Mouse (Mus musculus) megakaryocyte, embryonic 14.5 days (primary cell): ENCODE measurements around the gene Csnk1e. TPM values are rescaled to one million over a fixed set of nuclear protein-coding genes. Genes with fewer than 3 reads are reported as not detected.

Source experiments
- H3K27me3 ChIP-seq: replicated peaks from 2 replicates; pipeline ENCODE3; 2012; ENCODE audit warnings: inconsistent platforms
- H3K36me3 ChIP-seq: replicated peaks from 2 replicates; pipeline ENCODE3; 2012; ENCODE audit warnings: low read length, inconsistent platforms, mixed read lengths
- H3K4me1 ChIP-seq: 2 replicates; pipeline ENCODE4 v1.6.1; 2012; ENCODE audit warnings: inconsistent platforms
- H3K4me3 ChIP-seq: replicated peaks from 2 replicates; pipeline ENCODE3; 2012; ENCODE audit warnings: moderate library complexity, mild to moderate bottlenecking, inconsistent platforms
- H3K9me3 ChIP-seq: 2 replicates; pipeline ENCODE4 v1.6.1; 2012; ENCODE audit warnings: inconsistent platforms
- FLI1 ChIP-seq: IDR thresholded peaks from 2 replicates; pipeline ENCODE4 v1.6.1; 2012; ENCODE audit warnings: low read length, inconsistent platforms, mixed read lengths
- GATA1 ChIP-seq: IDR thresholded peaks from 3 replicates; pipeline ENCODE4 v1.6.1; 2012; ENCODE audit warnings: mixed read lengths, low read length, inconsistent platforms, borderline replicate concordance
- polyA plus RNA-seq: library from polyadenylated mRNA; stranded (reverse); fragments of >175 nt; gene quantifications from 2 replicates; pipeline ENCODE4 v1.2.3, GENCODE M21; 2012; ENCODE audit warnings: low replicate concordance; ENCODE audit not compliant: insufficient read depth

The Csnk1e gene
- polyA plus RNA-seq, 1 experiment, result 77.4 TPM

DNA sequence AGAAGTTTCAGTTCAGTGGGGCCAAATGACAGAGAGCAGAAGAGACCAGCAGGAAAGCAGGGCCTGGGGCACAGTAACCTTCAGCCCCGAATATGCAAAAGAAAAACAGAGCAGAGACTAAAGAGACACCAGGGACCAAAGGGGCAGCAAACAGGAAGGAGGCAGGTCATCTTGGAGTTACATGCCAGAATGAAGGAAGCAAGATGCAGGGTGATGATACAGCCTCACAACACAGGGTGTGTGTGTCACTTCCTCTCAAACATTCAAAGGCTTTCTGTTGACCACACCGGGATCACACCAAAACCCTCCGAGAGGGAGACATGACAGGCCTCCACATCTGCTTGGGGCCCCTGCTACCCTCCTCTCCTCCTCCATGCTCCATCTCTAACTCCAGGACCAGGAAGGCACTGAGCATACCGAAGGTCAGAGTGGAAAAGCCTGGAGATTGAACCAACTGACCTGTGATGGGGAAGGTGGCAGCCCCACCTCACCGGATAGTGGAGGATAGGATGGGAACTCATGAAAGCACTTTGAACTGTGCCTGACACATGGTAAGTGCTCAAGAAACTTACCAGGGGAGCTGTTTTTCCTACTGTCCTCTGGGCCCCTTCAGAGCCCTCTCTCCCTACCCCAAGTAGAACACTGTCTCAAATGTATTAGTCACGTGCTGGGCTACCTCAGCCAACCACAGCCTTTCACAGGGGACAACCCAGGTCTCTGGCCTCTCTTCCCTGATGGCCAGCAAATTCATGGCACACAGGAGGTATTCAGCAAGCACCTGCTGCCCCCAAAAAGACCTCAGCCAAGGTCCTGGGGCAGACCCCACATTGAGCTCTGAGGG lies 55.0 kb downstream of the Csnk1e start:
- Histone ChIP-seq H3K36me3 (peaks cover 21% of the 10 kb centered on the region), H3K4me3 (peak overlapping the region; percentile 86), H3K9me3 (no peaks in the 10 kb centered on the region), H3K27me3 (peaks cover 6% of the 10 kb centered on the region), H3K4me1 (peaks cover 88% of the 10 kb centered on the region)
- TF ChIP-seq GATA1 (peak; percentile 73; the same call in 2 of the 3 replicates), FLI1 (no peak)

DNA sequence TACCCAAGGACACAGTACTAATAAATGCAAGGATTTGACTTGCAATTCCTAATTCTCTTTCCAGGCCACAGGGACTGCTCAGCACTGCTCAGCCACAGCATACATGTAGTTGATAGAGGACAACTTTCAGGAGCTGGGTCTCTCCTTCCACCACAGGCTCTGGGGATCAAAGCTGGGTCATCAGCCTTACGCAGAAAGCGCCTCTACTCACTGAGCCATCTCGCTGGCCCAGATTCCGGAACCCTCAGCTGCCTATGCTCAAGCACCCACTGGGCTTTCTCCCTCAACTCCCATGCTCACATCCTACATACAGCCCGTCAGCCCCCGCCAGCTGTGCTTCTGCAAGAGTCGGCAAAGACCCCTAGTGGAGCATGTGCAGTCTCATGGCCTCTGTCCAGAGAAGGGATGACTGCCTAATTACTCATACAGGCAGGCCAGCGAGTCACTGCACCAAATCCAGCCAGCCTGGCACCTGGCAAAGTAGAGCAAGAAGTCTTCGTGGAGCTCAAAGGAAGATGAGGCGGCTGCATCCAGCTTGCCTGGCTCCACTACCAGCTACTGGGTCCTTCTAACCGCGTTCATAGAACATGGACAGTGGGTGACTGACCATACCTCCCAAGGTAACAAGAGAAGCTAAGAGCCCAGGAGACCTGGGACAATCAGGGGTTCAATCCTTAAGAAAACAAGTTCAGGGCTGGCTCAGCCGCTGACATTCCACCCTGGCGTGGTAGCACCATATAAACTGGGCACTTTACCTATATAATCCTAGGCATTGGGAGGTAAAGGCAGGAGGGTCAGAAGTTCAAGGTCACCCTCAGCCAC lies 55.9 kb downstream of the Csnk1e start:
- no peaks in the 10 kb centered on the region for H3K9me3 ChIP-seq
- peaks cover 6% of the 10 kb centered on the region for H3K27me3 ChIP-seq
- no peak for TF ChIP-seq FLI1
- peaks cover 90% of the 10 kb centered on the region for H3K4me1 ChIP-seq
- H3K4me3 ChIP-seq, result peak overlapping the region; percentile 11
- H3K36me3 ChIP-seq, result peaks cover 26% of the 10 kb centered on the region

GRCm38 (mm10) chr15:79396736-79397135 lies 58.6 kb downstream of the Csnk1e start:
- Histone ChIP-seq H3K36me3 (peaks cover 50% of the 10 kb centered on the region), H3K4me1 (peaks cover 97% of the 10 kb centered on the region), H3K4me3 (peak overlapping the region; percentile 86), H3K9me3 (no peaks in the 10 kb centered on the region), H3K27me3 (no peaks in the 10 kb centered on the region)
- no peak for TF ChIP-seq FLI1
- TF ChIP-seq GATA1, result no peak

GRCm38 (mm10) chr15:79395281-79395680 lies 60.1 kb downstream of the Csnk1e start:
- Histone ChIP-seq H3K4me1 (peaks cover 97% of the 10 kb centered on the region), H3K9me3 (no peaks in the 10 kb centered on the region), H3K4me3 (no peak overlapping the region), H3K36me3 (peaks cover 63% of the 10 kb centered on the region), H3K27me3 (no peaks in the 10 kb centered on the region)
- no peak for TF ChIP-seq GATA1
- TF ChIP-seq FLI1, result no peak

DNA sequence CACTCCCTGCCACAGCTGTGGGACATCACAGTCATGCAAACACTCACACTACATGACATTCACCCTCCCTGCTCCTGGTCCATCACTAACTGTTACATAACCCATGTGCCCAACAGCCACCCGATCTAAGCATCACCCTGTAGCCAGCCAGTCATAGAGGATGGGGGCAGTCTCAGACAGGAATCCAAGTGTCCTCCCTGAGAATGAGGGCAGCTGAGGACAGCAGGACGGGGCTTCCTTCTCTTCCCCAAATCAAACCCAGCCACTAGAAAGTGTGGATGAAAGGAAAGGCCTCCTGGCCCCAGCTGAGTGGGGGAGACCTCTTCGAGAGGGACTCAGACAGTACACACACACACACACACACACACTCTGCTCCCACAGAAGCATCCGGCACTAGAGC lies 60.5 kb downstream of the Csnk1e start:
- TF ChIP-seq GATA1 (no peak), FLI1 (no peak)
- H3K36me3 ChIP-seq, result peaks cover 67% of the 10 kb centered on the region
- no peaks in the 10 kb centered on the region for H3K9me3 ChIP-seq
- H3K27me3 ChIP-seq, result no peaks in the 10 kb centered on the region
- peak overlapping the region; percentile 21 for H3K4me3 ChIP-seq
- peaks cover 97% of the 10 kb centered on the region for H3K4me1 ChIP-seq

DNA sequence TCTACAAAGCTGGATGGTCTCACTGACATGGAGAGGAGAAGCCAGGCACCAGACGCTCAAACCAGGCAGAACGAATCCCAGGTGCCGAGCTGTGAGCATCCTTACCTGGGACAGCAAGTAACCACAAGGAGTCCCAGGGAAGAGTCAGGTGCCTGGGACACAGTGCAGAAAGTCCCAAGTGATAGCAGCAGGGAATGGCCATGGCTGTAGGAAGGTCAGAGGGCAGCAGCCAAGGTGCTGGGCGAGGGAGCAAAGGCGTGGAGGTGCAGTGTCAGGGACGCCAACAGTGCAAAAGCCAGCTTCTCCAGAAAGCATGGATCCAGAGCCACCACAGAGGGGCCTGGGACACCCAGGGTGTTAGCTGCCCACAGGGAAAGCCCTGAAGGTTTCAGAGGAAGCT lies 62.3 kb downstream of the Csnk1e start:
- H3K27me3 ChIP-seq, result no peaks in the 10 kb centered on the region
- H3K4me3 ChIP-seq, result peak overlapping the region; percentile 14
- peaks cover 96% of the 10 kb centered on the region for H3K4me1 ChIP-seq
- no peaks in the 10 kb centered on the region for H3K9me3 ChIP-seq
- TF ChIP-seq GATA1, result no peak
- TF ChIP-seq FLI1, result no peak
- peaks cover 67% of the 10 kb centered on the region for H3K36me3 ChIP-seq

DNA sequence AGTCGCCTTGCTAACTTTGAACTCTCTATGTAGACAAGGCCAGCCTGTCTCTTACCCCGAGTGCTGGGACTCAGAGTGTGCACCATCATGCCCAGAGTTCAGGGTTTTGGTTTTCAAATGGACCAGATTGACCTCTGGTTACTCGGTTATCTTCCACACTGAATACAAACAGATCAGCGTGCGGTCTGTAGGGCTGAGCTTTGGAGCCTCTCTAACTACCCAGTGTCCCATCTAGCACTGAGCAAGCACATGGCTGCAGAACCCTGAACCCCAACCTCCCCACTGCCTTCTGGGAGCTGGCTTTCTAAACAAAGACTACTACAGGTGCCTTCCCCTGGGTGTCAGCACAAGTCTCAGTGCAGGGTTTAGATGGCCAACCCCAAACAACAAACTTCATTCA lies 62.8 kb downstream of the Csnk1e start:
- Histone ChIP-seq H3K27me3 (no peaks in the 10 kb centered on the region), H3K9me3 (no peaks in the 10 kb centered on the region), H3K4me1 (peaks cover 99% of the 10 kb centered on the region), H3K36me3 (peaks cover 65% of the 10 kb centered on the region), H3K4me3 (no peak overlapping the region)
- TF ChIP-seq GATA1 (no peak), FLI1 (no peak)

DNA sequence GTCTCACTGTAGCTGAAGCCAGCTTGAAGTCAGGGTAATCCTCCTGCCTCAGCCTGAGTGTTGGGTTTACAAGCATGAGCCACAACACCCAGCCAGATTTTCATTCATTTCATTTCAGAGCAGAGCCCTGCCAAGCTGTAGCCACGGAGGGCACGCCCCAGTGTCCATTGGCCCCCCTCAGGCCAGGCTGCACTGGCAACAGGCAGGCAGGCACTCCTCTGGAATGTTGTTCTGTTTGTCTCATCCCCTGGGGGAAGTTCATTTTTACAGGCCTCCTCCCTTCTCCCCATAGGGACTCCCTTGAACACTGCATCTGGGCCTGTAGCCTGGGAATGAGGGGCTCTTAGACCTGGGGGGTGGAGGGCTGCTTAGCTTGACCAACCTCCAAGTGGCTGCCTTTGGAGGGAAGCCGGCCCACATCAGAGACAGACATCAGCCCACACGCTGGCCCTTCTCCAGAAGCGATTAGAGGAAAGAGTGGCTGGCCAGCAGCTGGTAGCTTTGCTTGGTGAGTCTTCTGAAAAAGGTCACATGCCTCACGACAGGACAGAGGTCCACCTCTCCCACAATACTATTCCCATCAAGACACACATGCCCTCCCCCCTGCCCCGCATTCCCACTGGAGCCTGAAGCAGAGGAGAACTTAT lies 63.8 kb downstream of the Csnk1e start:
- TF ChIP-seq GATA1 (no peak), FLI1 (no peak)
- peaks cover 68% of the 10 kb centered on the region for H3K36me3 ChIP-seq
- no peaks in the 10 kb centered on the region for H3K27me3 ChIP-seq
- H3K4me1 ChIP-seq, result peaks cover 96% of the 10 kb centered on the region
- no peak overlapping the region for H3K4me3 ChIP-seq
- H3K9me3 ChIP-seq, result no peaks in the 10 kb centered on the region

GRCm38 (mm10) chr15:79390434-79390833 lies 64.9 kb downstream of the Csnk1e start:
- TF ChIP-seq GATA1 (no peak), FLI1 (no peak)
- Histone ChIP-seq H3K36me3 (peaks cover 72% of the 10 kb centered on the region), H3K9me3 (no peaks in the 10 kb centered on the region), H3K4me1 (peaks cover 90% of the 10 kb centered on the region), H3K4me3 (no peak overlapping the region), H3K27me3 (no peaks in the 10 kb centered on the region)
